Mouse (Mus musculus): ENCODE results near the gene Olfr577. TPM values are rescaled to one million over a fixed set of nuclear protein-coding genes. Genes with fewer than 3 reads are reported as not detected.

Olfr577 gene
- not detected in 2 replicates for polyA plus RNA-seq (2012; rRNA removed)

GRCm38 (mm10) chr7:102975843-102976242, at the start of gene Olfr577:
Gene Olfr577, minus strand, starts transcription at chr7:102975943.

GRCm38 (mm10) chr7:102989224-102989623, 13.5 kb upstream of the Olfr577 start, which contains the start of gene Olfr578:
Gene Olfr578, minus strand, starts transcription at chr7:102989324.

GRCm38 (mm10) chr7:102962360-102962759, 13.4 kb downstream of the Olfr577 start, which contains the start of gene Olfr576:
Gene Olfr576, plus strand, starts transcription at chr7:102962660.

GRCm38 (mm10) chr7:102958593-102958992, 17.1 kb downstream of the Olfr577 start, which contains the start of gene Olfr575:
Gene Olfr575, minus strand, starts transcription at chr7:102958775.

GRCm38 (mm10) chr7:102948167-102948566, 27.6 kb downstream of the Olfr577 start, which contains the start of gene Olfr574:
Gene Olfr574, plus strand, starts transcription at chr7:102948467.

GRCm38 (mm10) chr7:102942475-102942874, 33.3 kb downstream of the Olfr577 start, which contains the start of gene Olfr573-ps1:
Gene Olfr573-ps1, minus strand, starts transcription at chr7:102942575.

GRCm38 (mm10) chr7:102924109-102924508, 51.6 kb downstream of the Olfr577 start, which contains the start of gene Olfr572:
Gene Olfr572, plus strand, starts transcription at chr7:102924409.

Other genes starting within 250 kb of the Olfr577 start
- not detected in 2 replicates for gene Olfr559, start 248.5 kb downstream of the Olfr577 start, polyA plus RNA-seq (2012; rRNA removed)
- gene Olfr560, start 216.6 kb downstream of the Olfr577 start, polyA plus RNA-seq (2012; rRNA removed): not detected in 2 replicates
- gene Olfr78, start 216.5 kb downstream of the Olfr577 start, polyA plus RNA-seq (2012; rRNA removed): 0.41 and 0.78 TPM in 2 replicates
- not detected in 2 replicates for gene Olfr561, start 204.7 kb downstream of the Olfr577 start, polyA plus RNA-seq (2012; rRNA removed)
- gene Olfr564, start 172.5 kb downstream of the Olfr577 start, polyA plus RNA-seq (2012; rRNA removed): not detected in 2 replicates
- gene Olfr566, start 117.2 kb downstream of the Olfr577 start, polyA plus RNA-seq (2012; rRNA removed): not detected in 2 replicates
- not detected in 2 replicates for gene Olfr568, start 98.8 kb downstream of the Olfr577 start, polyA plus RNA-seq (2012; rRNA removed)
- not detected in 2 replicates for gene Olfr569, start 85.1 kb downstream of the Olfr577 start, polyA plus RNA-seq (2012; rRNA removed)
- not detected in 2 replicates for gene Olfr570, start 81.4 kb downstream of the Olfr577 start, polyA plus RNA-seq (2012; rRNA removed)
- gene Olfr571, start 58.4 kb downstream of the Olfr577 start, polyA plus RNA-seq (2012; rRNA removed): not detected in 2 replicates
- gene Olfr572, start 51.5 kb downstream of the Olfr577 start, polyA plus RNA-seq (2012; rRNA removed): not detected in 2 replicates
- gene Olfr573-ps1, start 33.4 kb downstream of the Olfr577 start, polyA plus RNA-seq (2012; rRNA removed): not detected in 2 replicates
- gene Olfr574, start 27.5 kb downstream of the Olfr577 start, polyA plus RNA-seq (2012; rRNA removed): not detected in 2 replicates
- not detected in 2 replicates for gene Olfr575, start 17.2 kb downstream of the Olfr577 start, polyA plus RNA-seq (2012; rRNA removed)
- not detected in 2 replicates for gene Olfr576, start 13.3 kb downstream of the Olfr577 start, polyA plus RNA-seq (2012; rRNA removed)
- not detected in 2 replicates for gene Olfr578, start 13.4 kb upstream of the Olfr577 start, polyA plus RNA-seq (2012; rRNA removed)
- not detected in 2 replicates for gene Olfr582, start 62.1 kb upstream of the Olfr577 start, polyA plus RNA-seq (2012; rRNA removed)
- not detected in 2 replicates for gene Olfr583, start 75.4 kb upstream of the Olfr577 start, polyA plus RNA-seq (2012; rRNA removed)
- gene Olfr584, start 105.9 kb upstream of the Olfr577 start, polyA plus RNA-seq (2012; rRNA removed): not detected in 2 replicates
- not detected in 2 replicates for gene Olfr585, start 121.8 kb upstream of the Olfr577 start, polyA plus RNA-seq (2012; rRNA removed)
- gene Olfr586, start 149.7 kb upstream of the Olfr577 start, polyA plus RNA-seq (2012; rRNA removed): not detected in 2 replicates
- gene Olfr588-ps1, start 164.9 kb upstream of the Olfr577 start, polyA plus RNA-seq (2012; rRNA removed): not detected in 2 replicates
- gene Olfr589, start 180.4 kb upstream of the Olfr577 start, polyA plus RNA-seq (2012; rRNA removed): not detected in 2 replicates
- gene Olfr591, start 202.4 kb upstream of the Olfr577 start, polyA plus RNA-seq (2012; rRNA removed): not detected in 2 replicates
- gene Olfr592, start 208.9 kb upstream of the Olfr577 start, polyA plus RNA-seq (2012; rRNA removed): not detected in 2 replicates
- gene Olfr593, start 235.9 kb upstream of the Olfr577 start, polyA plus RNA-seq (2012; rRNA removed): not detected in 2 replicates
- not detected in 2 replicates for gene Olfr594, start 241.1 kb upstream of the Olfr577 start, polyA plus RNA-seq (2012; rRNA removed)